Mouse (Mus musculus): Measurements from ENCODE around the gene Ddc. TPM values are rescaled to one million over a fixed set of nuclear protein-coding genes. Genes with fewer than 3 reads are reported as not detected.

Gene Ddc
- polyA plus RNA-seq, 1 experiment = 3.6 TPM

- no peak overlapping the region for H3K4me3 ChIP-seq (replicated peaks; ENCODE audit: extremely low read depth, low read depth, low read length)
- TF ChIP-seq CTCF (IDR thresholded peaks at IDR 0.05; ENCODE audit: insufficient read depth, low read length) (no peak), POLR2A (IDR thresholded peaks at IDR 0.05; ENCODE audit: borderline replicate concordance, extremely low read depth, low read depth, low read length) (no peak)
- WGBS = 88% methylated on average over 7 of the region's 7 CpGs
- DNase-seq = no peak
- H3K4me1 ChIP-seq (ENCODE audit: control insufficient read depth, insufficient read depth, low read length) = peaks cover 3% of the 10 kb centered on the region; the same call in 1 of the 2 replicates
Observed at GRCm38 (mm10) chr11:11880351-11880750, 17.6 kb downstream of the Ddc start.

- TF ChIP-seq CTCF (IDR thresholded peaks at IDR 0.05; ENCODE audit: insufficient read depth, low read length) = no peak
- TF ChIP-seq POLR2A (IDR thresholded peaks at IDR 0.05; ENCODE audit: borderline replicate concordance, extremely low read depth, low read depth, low read length) = no peak
- no peak for DNase-seq
- WGBS = 88% methylated on average over 4 of the region's 4 CpGs
- H3K4me1 ChIP-seq (ENCODE audit: control insufficient read depth, insufficient read depth, low read length) = peaks cover 3% of the 10 kb centered on the region; the same call in 1 of the 2 replicates
- H3K4me3 ChIP-seq (replicated peaks; ENCODE audit: extremely low read depth, low read depth, low read length) = no peak overlapping the region
Observed at GRCm38 (mm10) chr11:11879699-11880002, 18.3 kb downstream of the Ddc start.

- peaks cover 3% of the 10 kb centered on the region; the same call in 1 of the 2 replicates for H3K4me1 ChIP-seq (ENCODE audit: control insufficient read depth, insufficient read depth, low read length)
- TF ChIP-seq CTCF (IDR thresholded peaks at IDR 0.05; ENCODE audit: insufficient read depth, low read length) (no peak), POLR2A (IDR thresholded peaks at IDR 0.05; ENCODE audit: borderline replicate concordance, extremely low read depth, low read depth, low read length) (no peak)
- H3K4me3 ChIP-seq (replicated peaks; ENCODE audit: extremely low read depth, low read depth, low read length) = no peak overlapping the region
- no peak for DNase-seq
- 65% methylated on average over 10 of the region's 10 CpGs for WGBS
Observed at GRCm38 (mm10) chr11:11878981-11879698, 18.8 kb downstream of the Ddc start.

- TF ChIP-seq POLR2A (IDR thresholded peaks at IDR 0.05; ENCODE audit: borderline replicate concordance, extremely low read depth, low read depth, low read length) (no peak), CTCF (IDR thresholded peaks at IDR 0.05; ENCODE audit: insufficient read depth, low read length) (no peak)
Observed at GRCm38 (mm10) chr11:11878278-11878980, 19.5 kb downstream of the Ddc start.

GRCm38 (mm10) chr11:11877891-11878277, 20.1 kb downstream of the Ddc start:
- Histone ChIP-seq H3K4me3 (replicated peaks; ENCODE audit: extremely low read depth, low read depth, low read length) (no peak overlapping the region), H3K4me1 (ENCODE audit: control insufficient read depth, insufficient read depth, low read length) (peaks cover 3% of the 10 kb centered on the region; the same call in 1 of the 2 replicates)
- WGBS = 53% methylated on average over 4 of the region's 4 CpGs
- DNase-seq = no peak
- no peak for TF ChIP-seq CTCF (IDR thresholded peaks at IDR 0.05; ENCODE audit: insufficient read depth, low read length)
- TF ChIP-seq POLR2A (IDR thresholded peaks at IDR 0.05; ENCODE audit: borderline replicate concordance, extremely low read depth, low read depth, low read length) = no peak

More at GRCm38 (mm10) chr11:11878278-11878980, 19.5 kb downstream of the Ddc start:
- peaks cover 3% of the 10 kb centered on the region; the same call in 1 of the 2 replicates for H3K4me1 ChIP-seq (ENCODE audit: control insufficient read depth, insufficient read depth, low read length)
- 19% methylated on average over 11 of the region's 11 CpGs for whole genome bisulfite sequencing
- DNase-seq = no peak
- H3K4me3 ChIP-seq (replicated peaks; ENCODE audit: extremely low read depth, low read depth, low read length) = no peak overlapping the region

GRCm38 (mm10) chr11:11876366-11876765, 21.6 kb downstream of the Ddc start:
- no peak for DNase-seq
- peaks cover 3% of the 10 kb centered on the region; the same call in 1 of the 2 replicates for H3K4me1 ChIP-seq (ENCODE audit: control insufficient read depth, insufficient read depth, low read length)
- 64% methylated on average over 3 of the region's 3 CpGs for WGBS
- H3K4me3 ChIP-seq (replicated peaks; ENCODE audit: extremely low read depth, low read depth, low read length) = no peak overlapping the region
- TF ChIP-seq POLR2A (IDR thresholded peaks at IDR 0.05; ENCODE audit: borderline replicate concordance, extremely low read depth, low read depth, low read length) = no peak
- TF ChIP-seq CTCF (IDR thresholded peaks at IDR 0.05; ENCODE audit: insufficient read depth, low read length) = no peak

GRCm38 (mm10) chr11:11875230-11875629, 22.7 kb downstream of the Ddc start:
- Histone ChIP-seq H3K4me3 (replicated peaks; ENCODE audit: extremely low read depth, low read depth, low read length) (no peak overlapping the region), H3K4me1 (ENCODE audit: control insufficient read depth, insufficient read depth, low read length) (peaks cover 3% of the 10 kb centered on the region; the same call in 1 of the 2 replicates)
- TF ChIP-seq POLR2A (IDR thresholded peaks at IDR 0.05; ENCODE audit: borderline replicate concordance, extremely low read depth, low read depth, low read length) = no peak
- no peak for TF ChIP-seq CTCF (IDR thresholded peaks at IDR 0.05; ENCODE audit: insufficient read depth, low read length)
- DNase-seq = no peak
- WGBS = 65% methylated on average over 2 of the region's 2 CpGs

- 51% methylated on average over 20 of the region's 20 CpGs for WGBS
- H3K4me3 ChIP-seq (replicated peaks; ENCODE audit: extremely low read depth, low read depth, low read length) = no peak overlapping the region
- no peak for DNase-seq
- H3K4me1 ChIP-seq (ENCODE audit: control insufficient read depth, insufficient read depth, low read length) = peaks cover 3% of the 10 kb centered on the region; the same call in 1 of the 2 replicates
- TF ChIP-seq CTCF (IDR thresholded peaks at IDR 0.05; ENCODE audit: insufficient read depth, low read length) (no peak), POLR2A (IDR thresholded peaks at IDR 0.05; ENCODE audit: borderline replicate concordance, extremely low read depth, low read depth, low read length) (no peak)
Observed at GRCm38 (mm10) chr11:11873023-11873908, 24.7 kb downstream of the Ddc start.

Measured in lung, adult 2 months (tissue).